Mouse (Mus musculus) ES-E14 (cell line): ENCODE measurements at regions not wholly inside any gene's neighbourhood (a gene's known extent, or its start where the extent isn't known, plus 50 kb on each side); places are given as distances from the start of the nearest gene placed in this dataset.

Experiments used
- DNase-seq: peaks from one replicate; pipeline ENCODE4 v3.0.0-alpha.2; 2013; ENCODE audit warnings: low read depth, low spot score
- H3K27ac ChIP-seq: 2 replicates; pipeline ENCODE4 v1.5.1; 2012; ENCODE audit warnings: low read depth, mild to moderate bottlenecking, low read length, moderate library complexity, mixed read lengths; ENCODE audit not compliant: poor library complexity, insufficient read depth, severe bottlenecking
- H3K36me3 ChIP-seq: 2 replicates; pipeline ENCODE4 v1.6.1; 2012; ENCODE audit warnings: mild to moderate bottlenecking, low read length, moderate library complexity, mixed read lengths; ENCODE audit not compliant: control insufficient read depth, poor library complexity, insufficient read depth, severe bottlenecking
- H3K4me1 ChIP-seq, 2 experiments: fragments of 150-350 bp in 1 of 2; sonication (generic) in 1 of 2; 2 replicates each; pipeline ENCODE4 v1.6.1; 2012; ENCODE audit warnings: low read length in 2 of 2, mild to moderate bottlenecking in 1 of 2, mixed read lengths in 1 of 2; ENCODE audit not compliant: control insufficient read depth in 2 of 2, insufficient read depth in 2 of 2, poor library complexity in 1 of 2
- H3K4me3 ChIP-seq, 2 experiments: fragments of 150-350 bp in 1 of 2; sonication (generic) in 1 of 2; 2 replicates each; pipeline ENCODE4 v1.5.1; 2012; ENCODE audit warnings: low read length in 2 of 2, low read depth in 1 of 2, mild to moderate bottlenecking in 1 of 2, mixed read lengths in 1 of 2; ENCODE audit not compliant: insufficient read depth in 1 of 2, poor library complexity in 1 of 2, severe bottlenecking in 1 of 2
- H3K9ac ChIP-seq: 2 replicates; pipeline ENCODE4 v1.6.1; 2012; ENCODE audit warnings: low read depth, mild to moderate bottlenecking, low read length, mixed read lengths; ENCODE audit not compliant: poor library complexity, insufficient read depth, severe bottlenecking
- H3K9me3 ChIP-seq: fragments of 150-350 bp; sonication (generic); 2 replicates; pipeline ENCODE4 v1.6.1; 2012; ENCODE audit warnings: low read depth, mild to moderate bottlenecking, low read length; ENCODE audit not compliant: control insufficient read depth, insufficient read depth
- CHD2 ChIP-seq: IDR thresholded peaks from 2 replicates; pipeline ENCODE4 v1.6.1; 2014; ENCODE audit warnings: mild to moderate bottlenecking, low read depth, low read length, inconsistent platforms
- HCFC1 ChIP-seq: IDR thresholded peaks from 2 replicates; pipeline ENCODE4 v1.6.1; 2012; ENCODE audit warnings: low read length, inconsistent platforms, borderline replicate concordance; ENCODE audit not compliant: insufficient read depth
- MAFK ChIP-seq: IDR thresholded peaks from 2 replicates; pipeline ENCODE4 v1.6.1; 2014; ENCODE audit warnings: mild to moderate bottlenecking, low read depth, low read length, inconsistent platforms; ENCODE audit not compliant: insufficient read depth
- ZC3H11A ChIP-seq: IDR thresholded peaks from 2 replicates; pipeline ENCODE4 v1.6.1; 2012; ENCODE audit warnings: low read depth, mild to moderate bottlenecking, inconsistent platforms, low read length, borderline replicate concordance
- ZNF384 ChIP-seq: IDR thresholded peaks from 2 replicates; pipeline ENCODE4 v1.6.1; 2012; ENCODE audit warnings: low read depth, low read length, inconsistent platforms
- in situ Hi-C, 2 experiments: fragments of 600-800 bp; cut with MboI; formaldehyde crosslinking; loops; one replicate each; pipeline ENCODE4 v1.15.1; 2025; ENCODE audit warnings: low sequenced_read_pairs in 2 of 2, inconsistent platforms in 1 of 2; ENCODE audit not compliant: unreplicated experiment in 2 of 2

DNA sequence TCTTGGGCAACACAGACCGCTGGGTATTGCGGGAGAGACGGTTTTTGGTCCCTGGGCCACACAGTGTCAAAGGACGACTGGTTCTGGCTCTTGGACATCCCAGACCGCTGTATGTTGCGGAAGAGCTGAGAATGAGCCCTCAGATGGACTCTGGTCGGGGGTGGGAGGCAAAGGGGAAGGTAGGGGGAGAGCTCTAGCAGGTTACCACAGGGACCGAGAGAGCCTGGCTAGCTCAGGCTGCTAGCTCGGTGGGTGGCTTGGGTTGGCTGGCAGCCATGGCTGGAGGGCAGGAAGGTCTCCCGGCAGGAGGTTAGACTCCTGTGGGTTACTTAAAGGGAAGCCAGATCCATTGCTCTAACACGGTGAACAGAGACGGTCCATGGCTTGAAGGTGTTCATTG lies 99.9 kb upstream of the Trpm1 start:
- Histone ChIP-seq H3K4me3 (no peak overlapping the region; a peak in 1 of 4 replicates), H3K27ac (no peak overlapping the region)

DNA sequence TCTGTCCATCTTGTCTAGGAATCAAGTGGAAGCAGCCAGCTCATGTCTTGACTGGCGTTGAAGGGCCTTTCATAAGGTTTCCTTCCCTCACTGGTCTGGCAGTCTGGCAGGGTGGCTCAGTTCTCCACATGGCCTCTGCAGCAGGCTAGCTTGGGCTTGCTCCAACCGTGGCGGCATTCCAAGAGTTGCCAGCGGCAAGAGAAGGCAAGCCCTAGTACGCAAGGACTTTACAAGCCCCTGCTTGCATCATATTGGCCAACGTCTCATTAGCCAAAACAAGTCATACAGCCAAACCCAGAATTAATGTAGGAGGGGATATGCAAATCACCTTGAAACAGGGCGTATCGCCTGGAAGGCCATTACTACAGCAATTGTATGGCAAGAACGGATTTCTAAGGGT lies 101.2 kb upstream of the Trpm1 start:
- no peak for TF ChIP-seq CHD2
- TF ChIP-seq MAFK = no peak
- TF ChIP-seq ZNF384 = no peak
- no peak for TF ChIP-seq ZC3H11A
- no peak for TF ChIP-seq HCFC1
- H3K9me3 ChIP-seq = no peaks in the 10 kb centered on the region
- H3K4me1 ChIP-seq = peaks cover 0 to 10% of the 10 kb centered on the region in 2 experiments; a peak in 2 of 4 replicates
- no peak overlapping the region for H3K9ac ChIP-seq
- no peak for DNase-seq
- in situ Hi-C loops = no loop called here
- no peak overlapping the region for H3K27ac ChIP-seq
- no peaks in the 10 kb centered on the region for H3K36me3 ChIP-seq
- H3K4me3 ChIP-seq = no peak overlapping the region

More for the DNA sequence above, 99.9 kb upstream of the Trpm1 start:
- Histone ChIP-seq H3K9me3 (no peaks in the 10 kb centered on the region), H3K9ac (no peak overlapping the region), H3K4me1 (peaks cover 0 to 10% of the 10 kb centered on the region in 2 experiments; a peak in 3 of 4 replicates), H3K36me3 (no peaks in the 10 kb centered on the region)
- in situ Hi-C loops = no loop called here
- TF ChIP-seq ZNF384 = no peak
- no peak for TF ChIP-seq ZC3H11A
- no peak for TF ChIP-seq HCFC1
- TF ChIP-seq MAFK = no peak
- TF ChIP-seq CHD2 = no peak
- DNase-seq = no peak

DNA sequence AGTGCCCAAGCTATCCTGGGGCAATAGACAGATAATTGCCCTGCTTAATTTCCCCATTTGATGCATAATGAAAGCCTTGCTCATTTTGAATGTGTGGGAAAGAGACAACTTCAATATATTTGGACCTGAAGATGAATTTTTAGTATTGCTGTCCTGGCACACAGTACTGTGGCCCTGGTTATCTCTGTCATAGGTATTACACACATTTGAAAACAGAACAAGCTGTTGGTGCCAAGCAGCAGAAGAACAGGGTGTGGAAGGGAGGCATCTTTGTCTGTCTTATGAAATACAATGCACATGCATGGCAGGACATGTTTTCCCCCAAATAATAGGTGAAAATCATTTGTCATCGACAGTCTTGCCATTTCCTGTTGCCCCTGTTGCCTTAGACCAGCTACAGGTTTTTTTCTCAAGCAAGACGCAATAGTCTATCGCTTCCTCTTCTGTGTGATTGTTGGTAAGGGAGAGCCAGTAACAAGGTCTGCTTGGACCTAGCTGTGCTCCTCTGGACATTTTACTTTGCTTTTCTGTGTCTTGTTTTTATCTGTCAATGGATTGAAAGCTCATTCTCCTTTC lies 102.7 kb upstream of the Trpm1 start:
- peaks cover 0 to 10% of the 10 kb centered on the region in 2 experiments; a peak in 2 of 4 replicates for H3K4me1 ChIP-seq
- H3K27ac ChIP-seq = no peak overlapping the region
- H3K9me3 ChIP-seq = no peaks in the 10 kb centered on the region
- no peak for DNase-seq
- TF ChIP-seq ZNF384 (no peak), CHD2 (no peak), ZC3H11A (no peak)
- no peaks in the 10 kb centered on the region for H3K36me3 ChIP-seq
- in situ Hi-C loops = no loop called here
- H3K9ac ChIP-seq = no peak overlapping the region
- no peak overlapping the region for H3K4me3 ChIP-seq

DNA sequence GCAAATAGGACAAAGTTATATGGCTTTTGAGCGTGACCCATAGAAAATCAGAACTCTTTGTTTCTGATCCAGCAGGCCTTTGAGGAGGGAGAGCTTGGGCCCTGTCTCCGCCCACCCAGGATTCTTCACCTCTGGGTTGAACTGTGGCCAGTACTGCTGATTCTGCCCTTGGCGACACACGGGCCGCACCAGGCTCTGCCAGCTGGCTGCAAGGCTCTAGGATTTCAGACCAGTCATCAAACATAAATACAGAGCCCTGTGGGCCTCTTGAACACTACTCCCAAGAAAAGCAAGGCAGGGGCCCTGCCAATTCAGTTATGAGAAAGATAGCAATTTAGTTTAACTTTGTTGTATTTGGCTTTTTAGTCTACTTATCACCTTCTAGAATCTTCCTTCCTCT lies 103.4 kb upstream of the Trpm1 start:
- peaks cover 0 to 10% of the 10 kb centered on the region in 2 experiments; a peak in 2 of 4 replicates for H3K4me1 ChIP-seq
- no peaks in the 10 kb centered on the region for H3K9me3 ChIP-seq
- no peak overlapping the region for H3K27ac ChIP-seq
- no peak for DNase-seq
- H3K9ac ChIP-seq = no peak overlapping the region
- no peaks in the 10 kb centered on the region for H3K36me3 ChIP-seq
- no peak overlapping the region for H3K4me3 ChIP-seq
- TF ChIP-seq ZC3H11A (no peak), HCFC1 (no peak), ZNF384 (no peak), MAFK (no peak), CHD2 (no peak)
- in situ Hi-C loops = no loop called here

DNA sequence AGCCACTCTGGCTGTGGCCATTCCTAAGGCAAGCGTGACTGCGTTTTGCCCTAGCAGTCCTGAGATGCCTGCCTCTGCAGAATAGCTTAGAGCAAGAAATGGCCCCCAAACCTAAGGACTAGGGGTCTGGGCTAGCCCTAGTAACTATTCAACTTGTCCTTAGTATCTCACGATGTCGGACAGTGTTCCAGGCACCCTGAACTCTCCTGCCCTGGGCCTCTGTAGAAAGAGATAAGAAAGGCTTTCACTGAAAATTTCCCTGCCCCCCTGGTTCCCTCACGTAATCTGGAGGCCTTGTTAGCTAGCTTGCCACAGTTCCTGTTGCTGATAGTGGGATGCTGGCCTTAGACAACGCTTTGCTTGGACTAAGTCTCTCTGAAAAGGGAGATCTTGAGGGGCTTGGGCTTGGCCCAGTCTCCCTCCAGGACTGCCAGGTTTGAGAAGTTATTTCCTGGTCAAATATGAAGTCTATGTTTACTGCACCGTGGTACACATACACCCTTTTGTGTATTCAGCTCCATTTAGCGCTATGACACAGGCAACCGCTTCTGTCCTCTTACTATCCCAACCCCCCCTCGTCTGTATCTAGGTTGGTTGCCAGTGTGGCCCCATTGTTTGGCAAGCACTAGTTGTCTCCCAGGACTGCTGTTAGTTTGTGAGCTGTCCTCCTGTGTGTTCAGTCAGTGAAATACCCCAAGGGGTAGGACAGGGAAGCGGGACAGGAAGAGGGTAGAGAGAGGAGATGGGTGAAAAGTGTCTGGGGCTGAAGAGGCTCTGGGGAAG lies 104.3 kb upstream of the Trpm1 start:
- peaks cover 0 to 10% of the 10 kb centered on the region in 2 experiments; a peak in 2 of 4 replicates for H3K4me1 ChIP-seq
- no peak overlapping the region for H3K27ac ChIP-seq
- H3K36me3 ChIP-seq = no peaks in the 10 kb centered on the region
- in situ Hi-C loops = no loop called here
- H3K9ac ChIP-seq = peak overlapping the region; percentile 31; the same call in 1 of the 2 replicates
- no peak for DNase-seq
- no peaks in the 10 kb centered on the region for H3K9me3 ChIP-seq
- peak overlapping the region in 1 of 2 experiments; percentile 53; a peak in 2 of 4 replicates for H3K4me3 ChIP-seq
- TF ChIP-seq MAFK (no peak), ZC3H11A (no peak), CHD2 (no peak), HCFC1 (no peak), ZNF384 (no peak)
